Mouse (Mus musculus): ENCODE measurements around the gene Mns1.

Mns1 gene

DNA sequence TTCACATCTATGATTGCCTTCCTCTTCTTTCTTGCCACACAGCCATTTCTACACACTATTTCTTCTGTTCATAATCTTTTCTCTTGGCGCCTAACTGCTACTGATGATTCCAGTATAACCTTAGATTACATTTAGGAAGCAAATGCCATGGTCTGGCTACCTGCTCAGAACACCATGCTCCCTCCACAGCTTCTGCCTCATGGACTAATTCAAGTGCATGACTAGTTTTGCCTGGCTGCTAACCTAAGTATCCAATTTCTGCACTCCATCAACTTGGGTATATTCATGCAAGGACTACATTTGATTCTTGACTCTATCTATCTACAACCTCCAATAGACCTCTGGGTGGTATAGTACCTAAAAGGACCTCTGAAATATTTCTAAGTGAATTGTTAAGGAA is 32.0 kb downstream of the Mns1 start:
- no peak for DNase-seq (ENCODE audit: low read depth, low spot score)

DNA sequence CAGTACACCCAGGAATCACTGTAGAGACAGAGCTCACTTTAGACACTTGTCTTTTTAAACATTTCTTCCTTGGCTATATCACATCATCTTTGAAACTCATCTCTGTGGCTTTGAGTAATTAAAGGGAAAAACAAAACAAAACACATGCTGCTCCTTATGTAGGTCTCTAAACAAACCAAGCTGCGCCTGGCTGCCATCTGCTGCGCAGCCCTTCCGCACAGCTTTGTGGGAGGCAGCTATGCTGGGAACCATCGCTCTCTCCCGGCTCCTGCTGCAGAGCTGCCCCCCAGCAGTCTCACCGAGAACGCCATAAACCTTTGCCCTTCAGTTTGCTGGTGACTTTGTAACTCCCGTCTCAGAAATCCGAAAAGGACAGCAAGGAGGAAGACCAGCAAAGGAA is 37.7 kb downstream of the Mns1 start:
- peak; percentile 32 for DNase-seq (ENCODE audit: low read depth, low spot score)

DNA sequence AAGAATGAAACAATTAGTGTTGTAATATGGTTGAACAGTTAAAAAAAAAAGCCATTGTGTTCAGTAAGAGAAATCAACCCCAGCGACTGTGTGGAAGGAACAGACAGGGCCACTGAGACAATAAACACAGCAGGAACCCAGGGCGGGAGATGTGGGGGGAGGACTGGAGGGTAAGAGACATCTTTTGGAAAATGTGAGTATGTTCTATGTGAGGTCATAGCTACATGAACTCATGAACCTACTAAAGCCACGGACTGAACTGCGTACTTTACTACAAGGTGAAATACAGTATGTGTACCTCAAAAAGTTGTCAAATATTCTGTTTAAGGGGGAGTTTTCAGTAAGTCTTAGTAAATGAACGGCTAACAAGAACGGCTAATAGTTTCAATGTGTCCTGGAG is 39.5 kb downstream of the Mns1 start:
- no peak for DNase-seq (ENCODE audit: low read depth, low spot score)

DNA sequence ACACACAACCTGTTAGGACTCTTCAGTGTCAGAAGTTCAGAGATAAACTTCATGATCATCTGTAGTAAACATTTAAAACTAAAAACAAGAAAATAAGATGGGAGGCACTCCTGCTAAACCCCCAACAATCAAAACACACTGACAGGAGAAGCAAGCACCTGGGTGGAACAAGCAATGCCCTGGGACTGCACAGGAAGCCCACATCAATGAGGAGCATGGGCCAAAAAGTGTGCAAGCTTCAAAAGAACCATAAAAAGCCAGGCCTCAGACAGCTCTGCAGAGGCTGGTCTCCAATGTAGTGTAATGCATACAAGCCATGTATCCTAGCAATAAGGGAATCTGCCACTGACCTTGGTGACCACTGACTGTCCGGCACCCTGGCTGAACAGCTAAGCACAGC is 41.5 kb downstream of the Mns1 start:
- DNase-seq (ENCODE audit: low read depth, low spot score) = no peak

- no peak for DNase-seq (ENCODE audit: low read depth, low spot score)
Observed at GRCm38 (mm10) chr9:72488523-72488922, 50.7 kb downstream of the Mns1 start.

GRCm38 (mm10) chr9:72489131-72489530 is 51.3 kb downstream of the Mns1 start:
- no peak for DNase-seq (ENCODE audit: low read depth, low spot score)

GRCm38 (mm10) chr9:72491559-72492193 is 53.9 kb downstream of the Mns1 start:
- peak; percentile 87 for DNase-seq (ENCODE audit: low read depth, low spot score)

- no peak for DNase-seq (ENCODE audit: low read depth, low spot score)
Observed at GRCm38 (mm10) chr9:72492194-72492565, 54.4 kb downstream of the Mns1 start, which contains the start of gene Tex9. TSS of gene Tex9 (minus strand) at chr9:72492212.

DNA sequence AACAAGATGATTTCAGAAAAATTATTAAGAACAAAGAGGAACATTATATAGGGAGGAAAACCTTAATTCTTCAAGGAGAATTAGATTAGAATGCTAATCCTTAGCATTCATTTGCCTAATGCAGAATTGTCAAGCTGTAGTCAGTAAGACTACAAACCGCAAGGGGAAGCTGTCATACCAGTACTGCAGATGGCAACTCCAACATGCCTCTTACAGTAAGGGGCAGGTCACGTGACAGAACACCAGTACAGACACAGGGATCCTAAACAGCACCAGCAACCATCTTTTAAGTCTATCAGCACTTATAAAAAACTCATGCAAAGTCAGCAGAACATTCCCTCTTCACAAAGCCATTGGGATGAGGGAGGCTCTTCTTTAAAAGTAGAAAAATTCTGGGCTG is 55.7 kb downstream of the Mns1 start:
- DNase-seq (ENCODE audit: low read depth, low spot score) = no peak

GRCm38 (mm10) chr9:72493984-72494685 is 56.3 kb downstream of the Mns1 start:
- no peak for DNase-seq (ENCODE audit: low read depth, low spot score)

DNA sequence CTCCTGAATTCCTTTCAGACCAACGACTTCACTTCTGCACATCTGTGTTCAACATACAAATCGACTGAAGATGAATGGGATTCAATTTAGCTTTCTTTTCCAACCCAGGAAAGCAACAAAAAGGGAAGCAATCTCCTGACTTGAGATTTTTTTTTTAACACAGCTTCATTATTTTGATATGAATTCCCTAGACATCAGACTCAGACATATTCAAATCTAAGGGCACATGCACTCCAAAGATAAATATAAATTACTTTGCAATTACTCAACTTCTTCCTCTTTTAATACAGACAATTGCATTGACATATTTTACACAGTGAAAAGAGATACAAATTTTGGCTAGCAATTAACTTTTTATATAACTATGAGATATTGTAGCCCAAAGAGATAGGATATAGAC is 58.9 kb downstream of the Mns1 start:
- no peak for DNase-seq (ENCODE audit: low read depth, low spot score)

DNA sequence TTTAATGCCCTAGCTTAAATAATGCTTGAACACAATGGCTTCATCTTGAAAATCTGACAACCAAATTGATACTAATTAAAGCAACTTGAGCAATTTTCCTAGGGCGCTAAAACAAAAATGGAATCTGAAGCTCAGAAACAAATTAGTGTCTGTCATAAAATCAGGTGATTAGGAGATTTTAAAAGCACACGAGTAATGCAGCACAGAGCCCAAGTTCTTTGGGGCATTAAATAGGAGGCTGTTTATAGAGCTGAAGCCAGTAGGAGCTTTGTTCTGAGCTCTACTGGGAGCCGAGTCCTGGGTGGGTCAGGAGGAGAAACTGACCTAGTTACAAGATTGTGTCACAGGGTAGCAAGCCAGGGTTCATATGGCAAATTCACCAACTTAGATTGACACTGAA is 59.4 kb downstream of the Mns1 start:
- no peak for DNase-seq (ENCODE audit: low read depth, low spot score)

All from forelimb bud, embryonic 11.5 days (tissue).